Mouse (Mus musculus) stomach, embryonic 16.5 days (tissue): ENCODE results near the gene Tcf20. TPM values are rescaled to one million over a fixed set of nuclear protein-coding genes. Genes with fewer than 3 reads are reported as not detected.
A peak's percentile ranks its signal among the peaks of the same experiment; 100 is the strongest.

Source experiments
- ATAC-seq: fragments of 200-750 bp; cut with Nextera tagmentation; 2 replicates; pipeline ENCODE4 v1.8.0; 2017; ENCODE audit warnings: moderate number of reproducible peaks, moderate TSS enrichment; ENCODE audit not compliant: insufficient read depth, low FRiP score
- H3K27ac ChIP-seq: fragments of 300-500 bp; sonication (generic); 2 replicates; pipeline ENCODE4 v1.5.1; 2014; ENCODE audit warnings: low read length
- H3K27me3 ChIP-seq: fragments of 300-500 bp; sonication (generic); 2 replicates; pipeline ENCODE4 v1.6.1; 2014; ENCODE audit warnings: low read length, control low read depth, mixed read lengths; ENCODE audit not compliant: control insufficient read depth, insufficient read depth
- H3K36me3 ChIP-seq: fragments of 300-500 bp; sonication (generic); 2 replicates; pipeline ENCODE4 v1.6.1; 2014; ENCODE audit warnings: low read length; ENCODE audit not compliant: control insufficient read depth, insufficient read depth
- H3K4me1 ChIP-seq: fragments of 300-500 bp; sonication (generic); 2 replicates; pipeline ENCODE4 v1.6.1; 2014; ENCODE audit warnings: low read length, control low read depth, mixed read lengths; ENCODE audit not compliant: control insufficient read depth, insufficient read depth
- H3K4me2 ChIP-seq: fragments of 300-500 bp; sonication (generic); 2 replicates; pipeline ENCODE4 v1.6.1; 2014; ENCODE audit warnings: low read depth, low read length, mixed read lengths
- H3K4me3 ChIP-seq: fragments of 300-500 bp; sonication (generic); replicated peaks from 2 replicates; pipeline ENCODE4 v1.5.1; 2014; ENCODE audit warnings: mild to moderate bottlenecking, low read length
- H3K9ac ChIP-seq: fragments of 300-500 bp; sonication (generic); 2 replicates; pipeline ENCODE4 v1.6.1; 2014; ENCODE audit warnings: low read length
- H3K9me3 ChIP-seq: fragments of 300-500 bp; sonication (generic); replicated peaks from 2 replicates; pipeline ENCODE4 v1.6.1; 2016; ENCODE audit warnings: low read length, control low read depth; ENCODE audit not compliant: control insufficient read depth
- WGBS: fragments of 180-500 bp; shearing (Covaris S2); extraction: QIAGEN DNeasy Blood & Tissue Kit; methylation state at CpG from one replicate; pipeline ENCODE4 v1.1.7; 2014; 5-methylcytosine and 5-hydroxymethylcytosine counted together
- polyA plus RNA-seq: library from polyadenylated mRNA; unstranded; fragments of >200 nt; fragmentation: Nextera tagmentation; extraction: Ambion mirVana; gene quantifications from 2 replicates; pipeline ENCODE4 v1.2.1, GENCODE M21; 2015

Tcf20 gene
- polyA plus RNA-seq = 7.1 and 8.0 TPM in 2 replicates

DNA sequence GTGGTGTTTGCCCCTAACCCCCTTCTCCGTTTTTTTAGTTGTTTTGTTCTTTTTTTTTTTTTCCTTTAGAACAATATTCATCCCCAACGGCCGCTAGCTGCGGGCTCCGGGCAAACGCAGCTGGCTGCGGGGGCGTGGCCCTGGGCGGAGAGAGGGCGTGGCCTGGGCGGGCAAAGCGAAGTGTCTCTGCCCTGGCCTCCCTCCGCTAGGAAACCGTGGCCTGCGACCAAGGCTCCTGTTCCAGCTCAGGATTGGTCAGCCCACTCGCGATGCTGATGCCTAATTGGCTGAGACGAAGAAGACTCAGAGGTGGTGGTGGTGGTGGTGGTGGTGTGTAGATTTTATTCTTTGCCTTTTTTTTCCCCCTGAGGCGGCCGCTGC, at the start of gene Tcf20:
Gene Tcf20, minus strand, starts transcription at position 141 of the 381 bp plus-strand sequence.
- Histone ChIP-seq H3K36me3 (no peaks in the 10 kb centered on the region), H3K27ac (no peak within 1 kb of the TSS), H3K9ac (peak within 1 kb of the TSS; percentile 64), H3K4me2 (peak within 1 kb of the TSS; percentile 91), H3K4me1 (peaks cover 30% of the 10 kb centered on the region), H3K27me3 (peaks cover 7% of the 10 kb centered on the region), H3K4me3 (peak within 1 kb of the TSS; percentile 46), H3K9me3 (no peaks in the 10 kb centered on the region)
- WGBS = 0% methylated on average over 20 of the region's 20 CpGs
- peak; percentile 94 for ATAC-seq

DNA sequence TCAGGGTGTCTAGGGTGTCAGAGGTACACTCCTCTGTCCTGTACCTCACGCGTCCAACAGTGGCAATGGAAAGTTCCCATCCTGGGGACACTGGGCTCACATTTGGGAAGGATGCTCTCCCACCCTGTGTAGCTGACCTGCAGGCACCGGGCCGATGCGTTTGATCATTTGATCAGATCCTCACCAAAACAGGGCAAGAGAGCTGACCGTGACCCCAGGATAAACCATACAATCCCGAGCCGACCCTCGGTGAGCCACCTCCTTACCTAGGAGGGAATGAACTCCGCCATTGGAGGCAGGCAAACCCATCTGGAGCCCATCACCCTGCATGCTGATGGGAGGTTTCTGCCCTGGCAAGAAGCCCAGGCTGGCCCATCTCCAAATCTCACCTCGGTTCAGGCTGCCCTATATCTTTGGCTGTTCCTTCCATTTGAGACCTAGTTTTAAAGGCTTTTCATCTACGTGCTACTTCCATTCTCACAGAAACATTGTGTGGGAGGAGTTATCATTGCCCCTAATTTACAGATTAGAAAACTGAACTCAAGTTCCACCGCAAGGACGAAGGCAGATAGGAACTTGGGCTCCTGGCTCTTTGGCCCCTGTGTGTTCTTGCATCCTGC, 49.3 kb upstream of the Tcf20 start:
- peaks cover 9% of the 10 kb centered on the region; the same call in 1 of the 2 replicates for H3K27me3 ChIP-seq
- H3K4me1 ChIP-seq = peaks cover 31% of the 10 kb centered on the region
- no peaks in the 10 kb centered on the region for H3K36me3 ChIP-seq
- WGBS = 54% methylated on average over 14 of the region's 14 CpGs
- no peak overlapping the region for H3K4me2 ChIP-seq
- H3K4me3 ChIP-seq = no peak overlapping the region
- no peak overlapping the region for H3K9ac ChIP-seq
- ATAC-seq = peak; percentile 14; the same call in 1 of the 2 replicates
- H3K27ac ChIP-seq = 0 out of 2 replicates have a peak overlapping the region, but pooled peaks have one; percentile 4
- no peaks in the 10 kb centered on the region for H3K9me3 ChIP-seq

DNA sequence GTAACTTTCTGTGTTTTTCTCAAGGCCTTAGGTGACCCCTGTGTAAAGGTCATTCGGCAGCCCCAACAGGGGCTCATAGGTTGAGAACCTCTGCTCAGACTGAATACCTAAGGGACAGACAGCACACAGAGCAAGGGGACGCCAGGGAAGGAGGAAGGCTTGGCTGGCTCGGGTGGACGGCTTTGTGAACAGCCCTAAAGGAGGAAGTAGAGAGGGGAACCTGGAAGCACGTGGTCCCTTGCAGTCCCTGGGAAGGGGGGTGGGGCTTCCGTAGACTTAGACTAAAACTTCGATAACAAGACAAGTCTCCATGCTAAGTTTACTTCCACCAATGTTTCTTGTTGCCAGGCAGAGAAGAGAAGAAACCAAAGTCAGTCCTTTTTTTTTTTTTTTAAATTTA, 48.4 kb upstream of the Tcf20 start:
- H3K9me3 ChIP-seq = no peaks in the 10 kb centered on the region
- no peaks in the 10 kb centered on the region for H3K36me3 ChIP-seq
- ATAC-seq = no peak
- peaks cover 31% of the 10 kb centered on the region for H3K4me1 ChIP-seq
- H3K4me3 ChIP-seq = no peak overlapping the region
- H3K27me3 ChIP-seq = peaks cover 9% of the 10 kb centered on the region; the same call in 1 of the 2 replicates
- H3K27ac ChIP-seq = no peak overlapping the region
- 53% methylated on average over 7 of the region's 7 CpGs for WGBS
- H3K4me2 ChIP-seq = no peak overlapping the region
- no peak overlapping the region for H3K9ac ChIP-seq

DNA sequence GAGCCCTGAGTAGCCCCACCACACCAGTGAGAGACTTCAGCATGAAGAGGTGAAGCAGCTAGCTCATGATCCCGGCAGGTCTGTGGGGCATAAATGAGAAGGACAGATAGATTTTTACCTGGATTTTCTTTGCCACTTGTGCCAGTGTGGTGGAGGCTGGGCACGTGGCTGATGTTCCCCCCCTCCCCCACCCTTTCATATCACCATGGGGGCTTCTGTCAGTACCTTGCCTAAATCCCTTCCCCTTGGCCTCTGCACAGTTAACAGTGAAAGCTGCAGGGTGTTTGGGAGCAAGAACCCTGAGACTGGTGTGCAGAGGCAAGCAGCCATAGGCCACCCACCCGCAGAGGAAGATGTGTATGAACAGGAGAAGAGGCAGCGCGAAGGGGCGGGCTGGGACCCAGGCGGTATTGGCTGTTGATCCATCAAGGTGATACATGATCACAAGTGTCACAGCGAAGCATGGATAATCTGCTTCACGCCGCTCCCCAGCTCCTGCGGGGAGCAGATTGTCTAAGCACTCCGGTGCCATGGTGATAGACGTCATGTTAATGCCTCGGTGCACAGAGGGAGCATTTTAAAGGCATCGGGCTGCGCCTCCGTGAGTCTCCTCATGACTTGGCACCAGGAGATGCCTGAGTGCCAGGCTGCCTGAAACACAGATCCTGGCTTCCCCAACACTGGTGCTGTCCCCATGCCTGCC, 46.8 kb upstream of the Tcf20 start:
- peaks cover 9% of the 10 kb centered on the region; the same call in 1 of the 2 replicates for H3K27me3 ChIP-seq
- no peak overlapping the region for H3K27ac ChIP-seq
- peaks cover 35% of the 10 kb centered on the region for H3K4me1 ChIP-seq
- 0 out of 2 replicates have a peak overlapping the region, but pooled peaks have one; percentile 5 for H3K4me2 ChIP-seq
- 0 out of 2 replicates have a peak overlapping the region, but pooled peaks have one; percentile 1 for H3K4me3 ChIP-seq
- no peaks in the 10 kb centered on the region for H3K36me3 ChIP-seq
- H3K9ac ChIP-seq = no peak overlapping the region
- ATAC-seq = no peak
- H3K9me3 ChIP-seq = no peaks in the 10 kb centered on the region
- WGBS = 20% methylated on average over 17 of the region's 17 CpGs

DNA sequence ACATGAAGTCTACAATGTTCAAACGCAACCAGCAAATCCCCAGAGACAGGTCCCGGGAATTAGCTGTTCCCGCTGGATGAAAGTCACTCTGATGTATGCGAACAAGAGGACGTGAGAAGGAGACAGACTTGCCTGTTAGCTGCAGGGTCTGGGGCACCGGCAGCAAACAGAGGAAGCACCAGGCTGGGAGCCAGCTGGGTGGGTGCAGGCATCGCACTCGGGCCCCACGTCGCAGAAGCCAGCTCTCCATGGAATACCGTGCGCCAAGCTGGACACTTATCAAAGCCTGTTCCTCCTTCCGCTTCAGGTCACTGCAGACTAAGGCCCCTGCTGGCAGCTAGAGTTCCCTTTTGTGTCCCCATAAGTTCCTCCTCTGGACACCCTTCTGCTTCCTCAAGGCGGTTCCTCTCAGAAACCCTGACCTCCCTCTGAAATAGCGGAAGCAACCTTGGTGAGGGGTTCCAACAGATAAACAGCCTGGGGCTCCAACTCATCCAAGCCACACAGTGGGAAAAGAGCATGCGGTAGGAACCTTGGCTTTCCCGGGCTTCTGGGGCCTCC, 45.4 kb upstream of the Tcf20 start, which contains the start of gene Nfam1:
Gene Nfam1, minus strand, starts transcription at position 326 of the 561 bp plus-strand sequence.
- H3K27me3 ChIP-seq = peaks cover 9% of the 10 kb centered on the region; the same call in 1 of the 2 replicates
- ATAC-seq = no peak
- H3K4me3 ChIP-seq = peak within 1 kb of the TSS; percentile 23
- WGBS = 47% methylated on average over 17 of the region's 17 CpGs
- H3K4me2 ChIP-seq = 0 out of 2 replicates have a peak within 1 kb of the TSS, but pooled peaks have one; percentile 5
- no peaks in the 10 kb centered on the region for H3K36me3 ChIP-seq
- peak within 1 kb of the TSS; percentile 22; the same call in 1 of the 2 replicates for H3K9ac ChIP-seq
- no peaks in the 10 kb centered on the region for H3K9me3 ChIP-seq
- peaks cover 35% of the 10 kb centered on the region for H3K4me1 ChIP-seq
- 0 out of 2 replicates have a peak within 1 kb of the TSS, but pooled peaks have one; percentile 34 for H3K27ac ChIP-seq

DNA sequence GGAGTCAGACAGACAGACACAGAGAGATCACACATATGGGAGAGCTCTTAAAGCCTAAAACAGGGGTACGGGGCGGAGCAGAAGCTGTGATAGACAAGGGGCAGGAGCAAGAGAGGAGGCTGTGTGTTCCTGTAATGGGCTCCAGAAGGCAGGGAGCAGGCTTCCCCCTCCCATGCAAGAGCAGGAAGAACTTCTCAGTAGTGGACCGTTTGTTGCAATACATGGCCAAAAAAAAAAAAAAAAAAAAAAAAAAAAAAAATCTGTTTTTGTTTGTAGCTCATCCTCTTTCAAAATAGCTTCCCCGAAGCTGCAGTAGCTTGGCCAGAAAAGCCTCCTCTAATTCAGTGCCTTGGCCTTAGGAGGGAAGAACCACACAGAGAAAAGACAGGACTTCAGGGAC, 43.2 kb upstream of the Tcf20 start:
- Histone ChIP-seq H3K27me3 (peaks cover 9% of the 10 kb centered on the region; the same call in 1 of the 2 replicates), H3K36me3 (no peaks in the 10 kb centered on the region), H3K4me3 (no peak overlapping the region; the same call in 1 of the 2 replicates), H3K9me3 (no peaks in the 10 kb centered on the region), H3K4me1 (peaks cover 23% of the 10 kb centered on the region), H3K27ac (peak overlapping the region; percentile 29), H3K4me2 (no peak overlapping the region), H3K9ac (no peak overlapping the region)
- no peak for ATAC-seq
- 55% methylated on average over 4 of the region's 4 CpGs for WGBS

DNA sequence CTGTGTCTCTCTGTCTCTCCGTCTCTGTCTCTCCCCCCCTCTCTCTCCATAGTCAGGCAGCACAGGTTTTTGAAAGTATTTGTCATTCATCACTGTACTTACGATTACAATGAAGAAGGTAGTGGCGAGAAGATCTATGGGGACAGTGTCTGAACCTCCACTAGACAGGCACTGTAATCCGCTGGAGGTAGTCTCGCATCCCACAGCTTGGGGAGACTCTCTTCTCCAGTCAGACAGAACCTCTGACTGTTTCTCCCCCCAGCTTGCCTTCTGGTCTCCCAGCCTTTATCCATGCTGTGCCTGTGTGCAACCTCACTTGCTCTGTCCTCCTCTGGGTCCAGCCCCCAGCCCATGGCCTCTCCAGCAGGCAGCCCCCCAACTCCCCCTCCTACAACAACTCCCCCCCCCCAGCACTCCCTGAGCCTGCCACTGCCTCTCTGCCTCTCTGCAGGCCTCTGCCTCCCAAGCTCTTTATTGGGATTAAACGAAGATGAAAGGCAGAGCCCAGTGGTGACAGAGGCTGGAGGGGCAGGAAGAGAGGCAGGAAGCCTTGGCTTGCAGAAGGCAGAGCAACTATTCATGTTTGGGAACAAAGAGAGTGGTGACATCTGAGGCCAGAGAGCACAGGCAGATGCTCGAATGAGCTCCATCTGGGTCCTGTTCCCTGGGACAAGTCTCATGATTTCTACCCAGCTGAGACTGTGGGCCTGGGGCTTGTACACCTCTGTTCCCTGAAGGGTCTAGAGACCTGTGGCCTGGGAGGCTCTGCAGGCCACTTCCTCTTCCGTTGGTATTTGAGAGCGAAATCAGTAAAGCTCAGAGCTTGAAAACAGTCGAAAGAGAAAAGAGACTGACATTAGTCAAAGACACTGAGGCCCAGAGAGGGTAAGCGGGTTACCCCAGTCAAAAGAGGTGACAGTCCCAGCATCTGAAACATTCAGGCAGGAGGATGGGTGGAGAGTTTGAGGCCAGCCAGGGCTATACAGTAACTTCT, 42.4 kb upstream of the Tcf20 start:
- Histone ChIP-seq H3K27ac (peak overlapping the region; percentile 29), H3K4me2 (0 out of 2 replicates have a peak overlapping the region, but pooled peaks have one; percentile 2), H3K9me3 (no peaks in the 10 kb centered on the region), H3K9ac (no peak overlapping the region; the same call in 1 of the 2 replicates), H3K4me3 (0 out of 2 replicates have a peak overlapping the region, but pooled peaks have one; percentile 4), H3K27me3 (peaks cover 6% of the 10 kb centered on the region; the same call in 1 of the 2 replicates), H3K4me1 (peaks cover 31% of the 10 kb centered on the region), H3K36me3 (no peaks in the 10 kb centered on the region)
- 46% methylated on average over 11 of the region's 11 CpGs for WGBS
- ATAC-seq = no peak; the same call in 1 of the 2 replicates

DNA sequence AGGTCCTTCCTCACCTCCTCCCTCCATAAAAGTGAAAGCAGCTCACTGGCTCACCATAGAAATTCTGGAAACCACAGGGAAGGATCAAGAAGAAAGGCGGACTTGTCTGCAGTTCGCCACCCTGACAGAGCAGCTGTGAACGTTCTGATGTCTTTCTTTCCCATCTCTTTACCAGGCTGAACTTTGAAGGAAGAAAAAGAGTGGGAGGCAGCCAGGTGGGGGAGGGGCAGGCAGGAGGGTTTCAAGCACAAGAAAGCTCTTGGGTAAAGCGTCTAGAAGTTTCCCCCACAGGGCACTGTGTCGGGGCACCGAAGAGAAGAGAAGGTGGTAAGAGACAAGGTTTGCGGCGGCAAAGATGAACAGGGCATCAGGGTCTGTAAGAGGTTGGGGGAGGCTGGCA, 38.5 kb upstream of the Tcf20 start:
- H3K27me3 ChIP-seq = no peaks in the 10 kb centered on the region

More for the DNA sequence above, 38.5 kb upstream of the Tcf20 start:
- Histone ChIP-seq H3K4me1 (peaks cover 22% of the 10 kb centered on the region), H3K27ac (no peak overlapping the region), H3K36me3 (no peaks in the 10 kb centered on the region), H3K4me2 (0 out of 2 replicates have a peak overlapping the region, but pooled peaks have one; percentile 28), H3K4me3 (no peak overlapping the region), H3K9me3 (no peaks in the 10 kb centered on the region), H3K9ac (no peak overlapping the region)
- ATAC-seq = no peak
- WGBS = 46% methylated on average over 8 of the region's 8 CpGs
